Mouse (Mus musculus): ENCODE measurements at regions not wholly inside any gene's neighbourhood (a gene's known extent, or its start where the extent isn't known, plus 50 kb on each side); places are given as distances from the start of the nearest gene placed in this dataset.

DNA sequence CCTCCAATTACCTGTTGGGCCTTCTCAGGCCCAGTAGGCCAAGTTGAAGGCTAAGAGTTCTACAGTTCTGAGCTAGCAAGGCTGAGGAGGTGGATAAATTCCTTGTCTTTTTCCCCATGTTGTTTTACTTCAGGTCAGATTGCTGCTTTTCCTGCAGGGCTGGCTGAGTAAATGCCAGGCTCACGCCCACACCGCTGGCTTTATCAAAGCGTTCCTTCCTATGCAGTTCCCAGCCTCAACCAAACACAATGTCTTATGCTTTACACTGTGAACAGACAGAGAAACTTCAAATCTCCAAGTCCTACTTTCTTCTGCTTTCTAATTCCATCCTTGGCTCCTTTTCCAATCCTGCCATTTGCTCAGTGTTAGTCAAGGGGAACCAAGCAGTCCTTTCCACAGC lies 241.3 kb downstream of the Stim2 start:
- TF ChIP-seq CTCF (IDR thresholded peaks at IDR 0.05; ENCODE audit: low read depth) (no peak), EP300 (optimal IDR thresholded peaks at IDR 0.05) (no peak)
